Mouse (Mus musculus) brain, embryonic 14.5 days (tissue): ENCODE measurements around the gene Fntb.

ENCODE experiments used
- CTCF ChIP-seq: fragments of 200-500 bp; IDR thresholded peaks from 2 replicates; pipeline ENCODE4 v1.5.1; 2012; ENCODE audit warnings: inconsistent platforms, mild to moderate bottlenecking, moderate library complexity, borderline replicate concordance; ENCODE audit not compliant: insufficient read depth, insufficient read length; ENCODE audit errors: extremely low read depth
- POLR2A ChIP-seq: fragments of 200-500 bp; IDR thresholded peaks from 2 replicates; pipeline ENCODE4 v1.6.1; 2012; ENCODE audit warnings: mild to moderate bottlenecking, inconsistent platforms, borderline replicate concordance; ENCODE audit not compliant: poor library complexity, insufficient read depth, insufficient read length, severe bottlenecking; ENCODE audit errors: extremely low read depth

DNA sequence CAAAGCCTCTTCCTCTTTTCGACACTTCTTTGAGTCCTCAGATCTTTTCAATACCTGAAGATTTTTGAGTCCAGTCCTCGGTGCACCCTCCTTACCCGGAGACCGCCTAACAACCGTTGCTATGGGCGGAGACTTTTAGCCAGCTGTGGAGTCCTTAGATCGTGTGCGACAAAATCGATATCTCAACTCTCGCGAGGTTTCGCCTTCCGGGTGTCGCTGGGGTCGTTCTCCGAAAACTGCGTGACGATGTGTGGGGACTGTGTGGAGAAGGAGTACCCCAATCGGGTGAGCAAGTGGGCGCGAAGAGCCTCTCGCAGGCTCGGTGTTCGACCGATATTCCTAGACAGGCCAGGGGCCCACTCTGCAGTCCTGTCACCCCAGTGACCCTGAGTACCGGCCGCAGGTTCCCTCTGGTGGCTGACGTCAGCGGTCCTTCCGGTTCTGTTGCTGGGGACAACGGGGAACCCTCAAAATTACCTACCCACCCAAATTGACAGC, at the start of gene Fntb, which contains the start of gene Churc1:
- TF ChIP-seq CTCF (no peak), POLR2A (0 out of 2 replicates have a peak, but pooled peaks have one; percentile 21)
